Mouse (Mus musculus): ENCODE data around the gene Dclk2.

GRCm38 (mm10) chr3:86810908-86811307 lies 109.7 kb downstream of the Dclk2 start:
- TF ChIP-seq CTCF (IDR thresholded peaks at IDR 0.05; ENCODE audit: insufficient read depth, low read length) (no peak), POLR2A (IDR thresholded peaks at IDR 0.05; ENCODE audit: borderline replicate concordance, extremely low read depth, low read depth, low read length) (no peak)
